Mouse (Mus musculus): ENCODE data around the gene Olfml1. TPM values are rescaled to one million over a fixed set of nuclear protein-coding genes. Genes with fewer than 3 reads are reported as not detected.
A peak's percentile ranks its signal among the peaks of the same experiment; 100 is the strongest.

Olfml1 gene
- polyA plus RNA-seq, 1 experiment from 2014 or later = 2.0 TPM

GRCm38 (mm10) chr7:107595426-107595825 lies 28.2 kb downstream of the Olfml1 start:
- 15% methylated on average over 13 of the region's 13 CpGs for WGBS (ENCODE audit: insufficient replicate concordance)
- H3K9ac ChIP-seq = peak overlapping the region; percentile 54
- H3K27me3 ChIP-seq = no peaks in the 10 kb centered on the region
- H3K36me3 ChIP-seq = no peaks in the 10 kb centered on the region
- no peak for DNase-seq
- H3K4me2 ChIP-seq = peak overlapping the region; percentile 77
- peaks cover 20% of the 10 kb centered on the region for H3K4me1 ChIP-seq (replicated peaks)
- H3K9me3 ChIP-seq (replicated peaks) = no peaks in the 10 kb centered on the region
- H3K27ac ChIP-seq = no peak overlapping the region
- ATAC-seq (ENCODE audit: low read depth) = no peak
- H3K4me3 ChIP-seq (replicated peaks) = peak overlapping the region; percentile 58

- peak overlapping the region; percentile 22 for H3K4me2 ChIP-seq
- H3K9ac ChIP-seq = no peak overlapping the region
- no peaks in the 10 kb centered on the region for H3K9me3 ChIP-seq (replicated peaks)
- H3K4me1 ChIP-seq (replicated peaks) = peaks cover 20% of the 10 kb centered on the region
- no peaks in the 10 kb centered on the region for H3K36me3 ChIP-seq
- no peaks in the 10 kb centered on the region for H3K27me3 ChIP-seq
- no peak for DNase-seq
- no peak overlapping the region for H3K27ac ChIP-seq
- no peak overlapping the region for H3K4me3 ChIP-seq (replicated peaks)
- no peak for ATAC-seq (ENCODE audit: low read depth)
These were observed 29.5 kb downstream of the Olfml1 start for GRCm38 (mm10) chr7:107596753-107597152.

- Histone ChIP-seq H3K9me3 (replicated peaks) (no peaks in the 10 kb centered on the region), H3K4me3 (replicated peaks) (no peak overlapping the region), H3K4me1 (replicated peaks) (peaks cover 20% of the 10 kb centered on the region), H3K9ac (no peak overlapping the region), H3K27ac (no peak overlapping the region), H3K27me3 (no peaks in the 10 kb centered on the region), H3K4me2 (no peak overlapping the region), H3K36me3 (no peaks in the 10 kb centered on the region)
- WGBS (ENCODE audit: insufficient replicate concordance) = 65% methylated on average over 3 of the region's 3 CpGs
- DNase-seq (no peak), ATAC-seq (ENCODE audit: low read depth) (no peak)
These were observed 30.7 kb downstream of the Olfml1 start for GRCm38 (mm10) chr7:107597956-107598355.

DNA sequence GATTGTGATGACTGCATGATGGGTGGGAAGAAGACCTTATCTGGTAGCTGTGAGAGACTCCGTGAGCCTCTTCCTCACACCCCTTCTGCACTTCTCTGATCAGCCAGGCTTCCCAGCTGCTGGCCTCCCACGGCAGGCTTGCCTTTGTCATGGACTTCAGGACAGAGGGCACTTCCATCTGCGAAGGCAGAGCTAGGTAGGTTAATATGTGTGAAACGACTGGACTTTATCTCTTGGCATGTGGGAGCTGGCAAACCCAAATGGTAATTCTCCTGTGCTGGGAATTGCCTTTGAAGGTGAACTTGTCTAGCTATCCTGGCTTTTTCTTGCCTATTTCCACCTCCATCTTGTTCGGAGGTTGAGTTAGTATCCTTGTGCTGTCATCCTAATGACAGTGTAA lies 33.4 kb downstream of the Olfml1 start:
- H3K4me3 ChIP-seq (replicated peaks) = no peak overlapping the region
- H3K9me3 ChIP-seq (replicated peaks) = no peaks in the 10 kb centered on the region
- no peaks in the 10 kb centered on the region for H3K27me3 ChIP-seq
- no peaks in the 10 kb centered on the region for H3K36me3 ChIP-seq
- H3K4me2 ChIP-seq = no peak overlapping the region
- no peak overlapping the region for H3K27ac ChIP-seq
- WGBS (ENCODE audit: insufficient replicate concordance) = 40% methylated on average over 5 of the region's 5 CpGs
- no peak overlapping the region for H3K9ac ChIP-seq
- peaks cover 3% of the 10 kb centered on the region; the same call in 1 of the 2 replicates for H3K4me1 ChIP-seq (replicated peaks)
- DNase-seq = no peak
- ATAC-seq (ENCODE audit: low read depth) = no peak

DNA sequence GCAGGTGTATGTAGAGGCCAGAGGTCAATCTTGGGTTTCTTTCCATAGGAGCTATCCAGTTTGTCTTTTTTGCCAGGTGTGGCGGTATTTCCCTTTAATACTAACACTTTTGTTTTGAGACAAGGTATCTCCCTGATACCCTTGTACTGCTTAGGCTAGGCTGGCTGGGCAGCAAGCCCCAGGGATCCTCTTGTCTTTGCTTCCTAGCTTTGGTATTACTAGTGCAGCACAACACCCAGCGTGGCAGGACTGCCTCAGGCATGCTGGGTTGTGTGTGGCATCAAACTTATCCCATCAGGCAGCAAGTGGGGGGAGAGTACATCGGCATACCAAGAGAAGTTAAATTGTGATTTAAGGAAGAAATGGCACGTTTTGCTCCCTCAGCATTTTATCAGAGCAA lies 35.3 kb downstream of the Olfml1 start:
- 64% methylated on average over 4 of the region's 4 CpGs for WGBS (ENCODE audit: insufficient replicate concordance)
- Histone ChIP-seq H3K27ac (no peak overlapping the region), H3K27me3 (no peaks in the 10 kb centered on the region), H3K36me3 (no peaks in the 10 kb centered on the region), H3K4me1 (replicated peaks) (peaks cover 3% of the 10 kb centered on the region; the same call in 1 of the 2 replicates), H3K9me3 (replicated peaks) (no peaks in the 10 kb centered on the region), H3K9ac (no peak overlapping the region), H3K4me2 (no peak overlapping the region), H3K4me3 (replicated peaks) (no peak overlapping the region)
- ATAC-seq (ENCODE audit: low read depth) (no peak), DNase-seq (no peak)

DNA sequence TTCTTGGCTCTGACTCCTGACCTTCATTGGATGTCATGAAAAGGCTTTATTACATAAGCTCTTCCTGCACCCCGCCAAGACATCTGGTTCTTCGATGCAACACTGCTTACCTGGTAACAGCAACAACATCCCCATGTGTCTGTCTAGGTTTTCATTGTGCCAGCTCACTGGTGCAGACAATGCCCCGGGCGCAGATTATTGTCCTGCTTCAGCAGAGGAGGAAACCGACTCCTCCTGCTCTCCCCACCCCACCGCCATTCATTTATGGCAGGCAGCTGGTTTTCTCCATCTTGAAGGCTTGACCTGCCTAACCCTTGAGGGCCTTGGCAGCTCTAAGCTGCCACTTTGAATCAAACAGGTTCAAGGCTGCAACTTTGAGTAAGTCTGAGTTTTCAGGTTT lies 35.7 kb downstream of the Olfml1 start:
- Histone ChIP-seq H3K9me3 (replicated peaks) (no peaks in the 10 kb centered on the region), H3K4me3 (replicated peaks) (no peak overlapping the region), H3K9ac (no peak overlapping the region), H3K27ac (no peak overlapping the region), H3K27me3 (no peaks in the 10 kb centered on the region), H3K36me3 (no peaks in the 10 kb centered on the region), H3K4me2 (no peak overlapping the region), H3K4me1 (replicated peaks) (peaks cover 3% of the 10 kb centered on the region; the same call in 1 of the 2 replicates)
- ATAC-seq (ENCODE audit: low read depth) (no peak), DNase-seq (no peak)
- WGBS (ENCODE audit: insufficient replicate concordance) = 78% methylated on average over 6 of the region's 6 CpGs

DNA sequence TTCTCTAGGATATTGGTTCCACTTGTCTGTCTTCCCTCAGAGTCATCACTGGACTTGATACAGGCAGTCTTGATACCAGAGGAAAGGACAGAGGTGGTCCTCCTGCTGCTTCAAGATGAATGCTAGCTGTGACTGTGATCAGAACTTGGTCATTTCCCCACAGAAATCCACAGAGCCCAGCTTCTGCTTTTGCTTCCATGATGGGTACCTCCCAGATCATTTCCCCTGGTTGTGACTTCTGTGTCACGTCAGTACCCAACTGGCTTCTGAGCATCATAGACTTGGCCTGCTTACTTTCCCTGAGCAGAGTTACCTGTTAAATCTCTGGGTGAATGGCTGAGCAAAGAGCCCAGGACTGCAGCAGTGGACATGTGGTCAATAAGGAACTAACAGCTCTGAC lies 40.5 kb downstream of the Olfml1 start:
- Histone ChIP-seq H3K27me3 (no peaks in the 10 kb centered on the region), H3K27ac (no peak overlapping the region), H3K4me3 (replicated peaks) (no peak overlapping the region), H3K36me3 (no peaks in the 10 kb centered on the region), H3K4me2 (no peak overlapping the region), H3K9ac (no peak overlapping the region), H3K4me1 (replicated peaks) (0 out of 2 replicates have a peak, but pooled peaks cover 4% of the 10 kb centered on the region), H3K9me3 (replicated peaks) (no peaks in the 10 kb centered on the region)
- WGBS (ENCODE audit: insufficient replicate concordance) = 53% methylated on average over 1 of the region's 1 CpGs
- ATAC-seq (ENCODE audit: low read depth) = no peak
- no peak for DNase-seq

- Histone ChIP-seq H3K36me3 (no peaks in the 10 kb centered on the region), H3K9me3 (replicated peaks) (no peaks in the 10 kb centered on the region), H3K4me2 (no peak overlapping the region), H3K27ac (no peak overlapping the region), H3K4me3 (replicated peaks) (no peak overlapping the region), H3K27me3 (no peaks in the 10 kb centered on the region), H3K9ac (no peak overlapping the region), H3K4me1 (replicated peaks) (0 out of 2 replicates have a peak, but pooled peaks cover 4% of the 10 kb centered on the region)
- DNase-seq (no peak), ATAC-seq (ENCODE audit: low read depth) (no peak)
- 64% methylated on average over 2 of the region's 2 CpGs for WGBS (ENCODE audit: insufficient replicate concordance)
These were observed 42.5 kb downstream of the Olfml1 start for GRCm38 (mm10) chr7:107609622-107610255.

GRCm38 (mm10) chr7:107610880-107611279 lies 43.6 kb downstream of the Olfml1 start:
- 0 out of 2 replicates have a peak, but pooled peaks cover 4% of the 10 kb centered on the region for H3K4me1 ChIP-seq (replicated peaks)
- H3K9ac ChIP-seq = no peak overlapping the region
- 45% methylated on average over 5 of the region's 5 CpGs for WGBS (ENCODE audit: insufficient replicate concordance)
- H3K27ac ChIP-seq = no peak overlapping the region
- no peaks in the 10 kb centered on the region for H3K27me3 ChIP-seq
- no peaks in the 10 kb centered on the region for H3K36me3 ChIP-seq
- H3K9me3 ChIP-seq (replicated peaks) = no peaks in the 10 kb centered on the region
- DNase-seq (no peak), ATAC-seq (ENCODE audit: low read depth) (no peak)
- H3K4me2 ChIP-seq = no peak overlapping the region
- H3K4me3 ChIP-seq (replicated peaks) = no peak overlapping the region

DNA sequence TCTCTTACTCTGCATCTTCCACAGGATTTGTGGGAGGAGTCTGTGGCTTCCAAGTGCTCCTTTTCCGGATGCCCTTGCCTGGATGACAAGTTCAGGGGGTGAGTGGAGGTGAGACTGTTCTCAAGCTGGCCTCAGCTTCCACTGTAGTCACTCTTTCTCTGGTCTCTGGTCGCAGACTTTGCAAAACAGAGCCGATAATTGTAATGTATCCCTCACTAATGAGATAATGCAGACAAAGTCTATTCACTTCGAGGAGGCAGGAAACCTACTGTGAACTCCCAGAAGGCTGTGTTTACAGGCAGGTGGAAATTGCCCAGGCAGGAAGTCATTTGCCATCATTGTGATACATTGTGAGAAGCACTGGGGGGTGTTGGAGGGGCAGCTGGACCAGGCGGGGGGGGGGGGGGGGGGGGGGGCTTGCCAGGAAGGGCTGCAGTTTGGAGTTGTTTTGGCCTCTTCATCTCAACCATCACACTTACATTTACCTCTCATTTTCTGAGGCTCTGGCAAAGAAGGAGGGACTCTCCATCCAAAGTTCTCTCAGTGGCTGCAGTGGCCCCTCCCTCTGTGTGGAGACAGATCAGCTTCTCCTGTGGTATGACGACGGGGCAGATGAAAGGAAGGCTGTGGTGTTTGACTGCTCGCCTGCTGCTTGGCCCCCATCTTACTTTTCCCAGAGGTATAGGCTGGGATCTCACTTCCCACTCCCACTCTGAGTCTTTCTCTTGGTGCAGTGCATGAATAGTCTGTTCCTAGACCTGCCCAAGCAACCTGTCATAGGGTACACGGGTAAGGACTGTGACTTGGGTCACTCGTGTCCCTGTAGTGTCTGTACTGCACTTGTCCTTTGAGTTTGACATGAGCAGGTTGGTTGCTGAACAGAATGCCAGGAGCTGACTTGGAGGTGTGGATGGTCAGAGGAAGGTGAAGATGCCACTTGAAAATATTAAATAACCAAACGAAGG lies 51.1 kb downstream of the Olfml1 start:
- ATAC-seq (ENCODE audit: low read depth) = no peak
- H3K9ac ChIP-seq = no peak overlapping the region
- WGBS (ENCODE audit: insufficient replicate concordance) = 35% methylated on average over 10 of the region's 11 CpGs
- H3K4me1 ChIP-seq (replicated peaks) = peaks cover 5% of the 10 kb centered on the region; the same call in 1 of the 2 replicates
- H3K36me3 ChIP-seq = no peaks in the 10 kb centered on the region
- H3K27ac ChIP-seq = no peak overlapping the region
- no peak overlapping the region for H3K4me2 ChIP-seq
- no peak for DNase-seq
- H3K27me3 ChIP-seq = no peaks in the 10 kb centered on the region
- no peaks in the 10 kb centered on the region for H3K9me3 ChIP-seq (replicated peaks)
- H3K4me3 ChIP-seq (replicated peaks) = no peak overlapping the region

GRCm38 (mm10) chr7:107619225-107619624 lies 52.0 kb downstream of the Olfml1 start:
- no peak for ATAC-seq (ENCODE audit: low read depth)
- DNase-seq = no peak
- no peak overlapping the region for H3K4me2 ChIP-seq
- H3K36me3 ChIP-seq = no peaks in the 10 kb centered on the region
- H3K27me3 ChIP-seq = no peaks in the 10 kb centered on the region
- peaks cover 5% of the 10 kb centered on the region for H3K4me1 ChIP-seq (replicated peaks)
- H3K4me3 ChIP-seq (replicated peaks) = no peak overlapping the region
- 64% methylated on average over 4 of the region's 4 CpGs for WGBS (ENCODE audit: insufficient replicate concordance)
- H3K9me3 ChIP-seq (replicated peaks) = no peaks in the 10 kb centered on the region
- no peak overlapping the region for H3K27ac ChIP-seq
- no peak overlapping the region for H3K9ac ChIP-seq
